Mouse (Mus musculus) MEL (cell line): ENCODE measurements around the gene Uqcr11.

Experiments
- CTCF ChIP-seq, 3 experiments: IDR thresholded peaks in 2 of 3; conservative IDR thresholded peaks in 1 of 3; 2 replicates each; pipeline ENCODE4 v1.5.1; 2011 to 2012; ENCODE audit warnings: low read length in 3 of 3, low read depth in 2 of 3, mild to moderate bottlenecking in 2 of 3, improper control_type of control experiment in 1 of 3, inconsistent platforms in 1 of 3, mixed read lengths in 1 of 3, moderate library complexity in 1 of 3; ENCODE audit not compliant: control insufficient read depth in 1 of 3, insufficient read depth in 1 of 3, poor library complexity in 1 of 3, severe bottlenecking in 1 of 3
- ELF1 ChIP-seq: IDR thresholded peaks from 2 replicates; pipeline ENCODE4 v1.6.1; 2014; ENCODE audit warnings: low read depth, mild to moderate bottlenecking, inconsistent platforms, low read length, improper control_type of control experiment, moderate library complexity
- EP300 ChIP-seq, 2 experiments: IDR thresholded peaks; 2 replicates each; pipeline ENCODE4 v1.6.1; 2011; ENCODE audit warnings: improper control_type of control experiment in 2 of 2, low read length in 2 of 2, low read depth in 1 of 2, mild to moderate bottlenecking in 1 of 2
- ETS1 ChIP-seq: IDR thresholded peaks from 2 replicates; pipeline ENCODE4 v1.6.1; 2012; ENCODE audit warnings: low read depth, mild to moderate bottlenecking, inconsistent platforms, low read length, improper control_type of control experiment, moderate library complexity
- GABPA ChIP-seq: IDR thresholded peaks from 2 replicates; pipeline ENCODE4 v1.6.1; 2012; ENCODE audit warnings: low read depth, mild to moderate bottlenecking, inconsistent platforms, low read length, improper control_type of control experiment, moderate library complexity
- GATA1 ChIP-seq: IDR thresholded peaks from 2 replicates; pipeline ENCODE4 v1.6.1; 2011; ENCODE audit warnings: low read depth, low read length, improper control_type of control experiment
- JUND ChIP-seq: IDR thresholded peaks from 2 replicates; pipeline ENCODE4 v1.6.1; 2011; ENCODE audit warnings: low read depth, mild to moderate bottlenecking, improper control_type of control experiment, low read length
- MAFK ChIP-seq: IDR thresholded peaks from 2 replicates; pipeline ENCODE4 v1.6.1; 2011; ENCODE audit warnings: low read depth, mild to moderate bottlenecking, low read length, improper control_type of control experiment, borderline replicate concordance
- MXI1 ChIP-seq: IDR thresholded peaks from 2 replicates; pipeline ENCODE4 v1.6.1; 2011; ENCODE audit warnings: mild to moderate bottlenecking, low read depth, low read length, improper control_type of control experiment
- POLR2A ChIP-seq, 2 experiments: IDR thresholded peaks; 2 replicates each; pipeline ENCODE4 v1.6.1; 2011 to 2012; ENCODE audit warnings: low read length in 2 of 2, mild to moderate bottlenecking in 2 of 2, control low read depth in 1 of 2, improper control_type of control experiment in 1 of 2, low read depth in 1 of 2, moderate library complexity in 1 of 2; ENCODE audit not compliant: control insufficient read depth in 1 of 2, insufficient read depth in 1 of 2, poor library complexity in 1 of 2
- POLR2AphosphoS5 ChIP-seq: IDR thresholded peaks from 2 replicates; pipeline ENCODE4 v1.6.1; 2012; ENCODE audit warnings: low read depth, borderline replicate concordance, mild to moderate bottlenecking, inconsistent platforms, low read length, moderate library complexity, mixed read lengths
- USF1 ChIP-seq: IDR thresholded peaks from 2 replicates; pipeline ENCODE4 v1.6.1; 2014; ENCODE audit warnings: low read depth, mild to moderate bottlenecking, inconsistent platforms, low read length, improper control_type of control experiment, moderate library complexity

DNA sequence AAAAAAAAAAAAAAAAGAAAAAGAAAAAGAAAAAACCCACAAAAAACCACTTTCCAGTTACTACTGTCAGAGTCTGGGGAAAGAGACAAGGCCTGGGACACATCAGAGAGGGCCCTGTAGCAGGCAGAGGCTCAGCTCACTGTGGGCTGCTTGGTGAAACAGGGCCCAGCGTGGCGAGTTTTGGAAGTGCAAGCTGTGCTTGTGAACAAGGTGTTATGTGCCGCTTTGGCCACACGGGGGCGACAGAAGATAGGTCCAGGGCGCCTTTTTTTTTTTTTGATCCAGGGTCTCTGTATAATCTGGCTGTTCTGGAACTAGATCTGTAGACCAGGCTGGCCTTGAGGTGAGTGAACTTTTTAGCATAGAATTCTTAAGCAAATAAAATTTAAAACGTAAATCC lies 30.5 kb downstream of the Uqcr11 start:
- TF ChIP-seq EP300 (IDR thresholded peaks at IDR 0.05; ENCODE audit: low read depth in 1 of 2, low read length in 2 of 2), result 0 out of 4 replicates have a peak, but pooled peaks of 1 of the 2 experiments have one; percentile 13
- TF ChIP-seq MAFK, result no peak
- TF ChIP-seq CTCF (IDR thresholded peaks at IDR 0.05 in 2 of 3, conservative IDR thresholded peaks at IDR 0.05 in 1 of 3; ENCODE audit: control insufficient read depth in 1 of 3, insufficient read depth in 1 of 3, low read depth in 2 of 3, low read length in 3 of 3, poor library complexity in 1 of 3, severe bottlenecking in 1 of 3), result peak; percentile 77 to 100 (median 90)
- TF ChIP-seq ELF1, result no peak
- TF ChIP-seq POLR2A (IDR thresholded peaks at IDR 0.05; ENCODE audit: control insufficient read depth in 1 of 2, insufficient read depth in 1 of 2, low read depth in 1 of 2, low read length in 2 of 2, poor library complexity in 1 of 2), result no peak
- no peak for TF ChIP-seq GATA1
- TF ChIP-seq GABPA, result 0 out of 2 replicates have a peak, but pooled peaks have one; percentile 29
- no peak for TF ChIP-seq USF1
- no peak for TF ChIP-seq POLR2AphosphoS5
- 0 out of 2 replicates have a peak, but pooled peaks have one; percentile 14 for TF ChIP-seq ETS1
- TF ChIP-seq JUND, result 0 out of 2 replicates have a peak, but pooled peaks have one; percentile 66
- peak; percentile 68 for TF ChIP-seq MXI1
